Mouse (Mus musculus) intestine, embryonic 16.5 days (tissue): ENCODE results near the gene Wdr66. TPM values are rescaled to one million over a fixed set of nuclear protein-coding genes. Genes with fewer than 3 reads are reported as not detected.
A peak's percentile ranks its signal among the peaks of the same experiment; 100 is the strongest.

Experiments used
- ATAC-seq: fragments of 200-750 bp; cut with Nextera tagmentation; 2 replicates; pipeline ENCODE4 v1.8.0; 2017; ENCODE audit warnings: moderate TSS enrichment, moderate library complexity
- H3K27ac ChIP-seq: fragments of 300-500 bp; sonication (generic); 2 replicates; pipeline ENCODE4 v1.5.1; 2014; ENCODE audit warnings: mild to moderate bottlenecking, low read length
- H3K27me3 ChIP-seq: fragments of 300-500 bp; sonication (generic); replicated peaks from 2 replicates; pipeline ENCODE4 v1.6.1; 2014; ENCODE audit warnings: low read length, control low read depth, mixed read lengths; ENCODE audit not compliant: control insufficient read depth, insufficient read depth
- H3K36me3 ChIP-seq: fragments of 300-500 bp; sonication (generic); 2 replicates; pipeline ENCODE4 v1.6.1; 2014; ENCODE audit warnings: low read length, control low read depth; ENCODE audit not compliant: control insufficient read depth, insufficient read depth
- H3K4me1 ChIP-seq: fragments of 300-500 bp; sonication (generic); 2 replicates; pipeline ENCODE4 v1.6.1; 2014; ENCODE audit warnings: low read length, control low read depth, mixed read lengths; ENCODE audit not compliant: control insufficient read depth, insufficient read depth
- H3K4me2 ChIP-seq: fragments of 300-500 bp; sonication (generic); 2 replicates; pipeline ENCODE4 v1.6.1; 2014; ENCODE audit warnings: low read depth, low read length, control low read depth
- H3K4me3 ChIP-seq: fragments of 300-500 bp; sonication (generic); 2 replicates; pipeline ENCODE4 v1.5.1; 2014; ENCODE audit warnings: mild to moderate bottlenecking, low read length
- H3K9ac ChIP-seq: fragments of 300-500 bp; sonication (generic); 2 replicates; pipeline ENCODE4 v1.6.1; 2014; ENCODE audit warnings: low read depth, low read length
- H3K9me3 ChIP-seq: fragments of 300-500 bp; sonication (generic); 2 replicates; pipeline ENCODE4 v1.6.1; 2016; ENCODE audit warnings: low read length, control low read depth; ENCODE audit not compliant: control insufficient read depth
- WGBS: fragments of 180-500 bp; shearing (Covaris S2); extraction: QIAGEN DNeasy Blood & Tissue Kit; methylation state at CpG from one replicate; pipeline ENCODE4 v1.1.7; 2014; 5-methylcytosine and 5-hydroxymethylcytosine counted together
- polyA plus RNA-seq: library from polyadenylated mRNA; unstranded; fragments of >200 nt; fragmentation: Nextera tagmentation; extraction: Ambion mirVana; gene quantifications from 2 replicates; pipeline ENCODE4 v1.2.1, GENCODE M21; 2015

Gene Wdr66
- polyA plus RNA-seq, 1 experiment from 2014 or later: 0.50 TPM

GRCm38 (mm10) chr5:123320136-123320535, 68.2 kb downstream of the Wdr66 start:
- ATAC-seq: no peak

GRCm38 (mm10) chr5:123324242-123324641, 72.3 kb downstream of the Wdr66 start:
- H3K4me2 ChIP-seq: no peak overlapping the region
- no peaks in the 10 kb centered on the region for H3K36me3 ChIP-seq
- H3K4me3 ChIP-seq: no peak overlapping the region
- 0 out of 2 replicates have a peak, but pooled peaks cover 2% of the 10 kb centered on the region for H3K4me1 ChIP-seq
- H3K9me3 ChIP-seq: no peaks in the 10 kb centered on the region
- no peak for ATAC-seq
- no peak overlapping the region for H3K9ac ChIP-seq
- WGBS: 43% methylated on average over 15 of the region's 15 CpGs
- H3K27ac ChIP-seq: no peak overlapping the region
- H3K27me3 ChIP-seq: no peaks in the 10 kb centered on the region

More at GRCm38 (mm10) chr5:123320136-123320535, 68.2 kb downstream of the Wdr66 start:
- Histone ChIP-seq H3K4me3 (no peak overlapping the region), H3K27ac (no peak overlapping the region), H3K4me2 (no peak overlapping the region), H3K9ac (no peak overlapping the region), H3K27me3 (no peaks in the 10 kb centered on the region), H3K36me3 (no peaks in the 10 kb centered on the region), H3K4me1 (peaks cover 10% of the 10 kb centered on the region), H3K9me3 (no peaks in the 10 kb centered on the region)
- WGBS: 93% methylated on average over 3 of the region's 3 CpGs

DNA sequence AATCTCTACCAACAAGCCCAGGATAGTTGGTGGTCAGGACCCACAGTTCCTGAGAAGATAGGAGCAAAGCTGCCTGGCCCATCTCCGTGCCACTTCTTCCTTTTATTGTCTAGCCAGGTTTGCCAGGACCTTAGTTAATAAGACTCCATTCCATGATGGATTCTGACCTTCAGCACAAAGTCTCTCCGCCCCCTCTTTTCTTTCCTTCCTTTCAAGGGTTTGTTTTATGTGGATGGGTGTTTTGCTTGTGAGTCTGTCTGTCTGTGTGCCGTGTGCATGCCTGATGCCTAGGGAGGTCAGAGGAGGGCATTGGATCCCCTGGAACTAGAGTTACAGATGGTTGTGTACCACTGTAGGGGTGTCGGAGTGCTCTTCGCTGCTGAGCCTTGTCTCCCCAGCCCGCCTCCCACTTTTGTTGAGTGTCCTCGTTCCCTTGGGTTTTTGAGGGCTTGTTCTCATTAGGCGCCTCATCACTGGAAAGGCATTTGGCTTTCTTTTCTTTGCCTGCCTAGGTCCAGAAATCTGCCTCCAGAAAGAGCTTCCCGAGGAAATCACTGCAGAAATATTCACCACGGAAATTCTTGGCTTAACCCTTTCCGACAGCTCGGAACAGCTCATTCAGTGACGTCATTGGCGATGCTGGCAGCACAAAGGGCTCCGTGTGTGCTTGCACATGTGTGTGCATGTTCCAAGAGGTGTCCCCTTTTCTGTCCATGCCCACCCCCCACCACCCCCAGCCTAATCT, 74.3 kb downstream of the Wdr66 start:
- peak overlapping the region; percentile 30 for H3K27ac ChIP-seq
- no peaks in the 10 kb centered on the region for H3K27me3 ChIP-seq
- no peak overlapping the region for H3K9ac ChIP-seq
- no peaks in the 10 kb centered on the region for H3K36me3 ChIP-seq
- H3K4me1 ChIP-seq: 0 out of 2 replicates have a peak, but pooled peaks cover 2% of the 10 kb centered on the region
- 59% methylated on average over 15 of the region's 15 CpGs for WGBS
- no peak overlapping the region for H3K4me2 ChIP-seq
- no peak for ATAC-seq
- H3K9me3 ChIP-seq: no peaks in the 10 kb centered on the region
- H3K4me3 ChIP-seq: no peak overlapping the region

DNA sequence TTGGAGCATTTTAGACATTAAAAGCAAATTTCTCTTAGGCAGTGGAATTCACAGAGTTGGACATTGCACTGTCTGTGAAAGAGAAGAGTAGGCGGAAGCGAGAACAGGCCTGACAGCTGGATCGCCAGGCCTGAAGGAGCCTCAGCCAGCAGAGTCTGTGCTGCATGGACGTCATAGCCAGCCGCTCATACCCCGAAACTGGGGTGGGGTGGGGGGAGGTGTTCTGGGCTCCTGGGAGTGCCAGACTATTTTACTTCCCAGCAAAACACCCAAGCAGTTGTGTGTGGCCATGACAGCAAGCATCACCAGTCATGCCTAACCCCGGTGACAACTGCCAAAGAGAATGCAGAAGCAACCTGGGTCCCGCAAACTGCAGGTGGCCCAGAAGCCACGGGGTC, 74.8 kb downstream of the Wdr66 start:
- H3K9ac ChIP-seq: no peak overlapping the region
- H3K4me3 ChIP-seq: no peak overlapping the region
- WGBS: 78% methylated on average over 9 of the region's 9 CpGs

GRCm38 (mm10) chr5:123327686-123328085, 75.8 kb downstream of the Wdr66 start:
- WGBS: 84% methylated on average over 8 of the region's 8 CpGs
- H3K9me3 ChIP-seq: no peaks in the 10 kb centered on the region
- H3K36me3 ChIP-seq: no peaks in the 10 kb centered on the region
- H3K4me2 ChIP-seq: no peak overlapping the region
- 0 out of 2 replicates have a peak, but pooled peaks cover 2% of the 10 kb centered on the region for H3K4me1 ChIP-seq
- H3K27me3 ChIP-seq: no peaks in the 10 kb centered on the region
- no peak overlapping the region for H3K4me3 ChIP-seq
- H3K27ac ChIP-seq: no peak overlapping the region
- ATAC-seq: no peak
- no peak overlapping the region for H3K9ac ChIP-seq

More for the DNA sequence above, 74.8 kb downstream of the Wdr66 start:
- Histone ChIP-seq H3K4me1 (0 out of 2 replicates have a peak, but pooled peaks cover 2% of the 10 kb centered on the region), H3K27me3 (no peaks in the 10 kb centered on the region), H3K4me2 (no peak overlapping the region), H3K27ac (peak overlapping the region; percentile 30), H3K36me3 (no peaks in the 10 kb centered on the region), H3K9me3 (no peaks in the 10 kb centered on the region)
- no peak for ATAC-seq

DNA sequence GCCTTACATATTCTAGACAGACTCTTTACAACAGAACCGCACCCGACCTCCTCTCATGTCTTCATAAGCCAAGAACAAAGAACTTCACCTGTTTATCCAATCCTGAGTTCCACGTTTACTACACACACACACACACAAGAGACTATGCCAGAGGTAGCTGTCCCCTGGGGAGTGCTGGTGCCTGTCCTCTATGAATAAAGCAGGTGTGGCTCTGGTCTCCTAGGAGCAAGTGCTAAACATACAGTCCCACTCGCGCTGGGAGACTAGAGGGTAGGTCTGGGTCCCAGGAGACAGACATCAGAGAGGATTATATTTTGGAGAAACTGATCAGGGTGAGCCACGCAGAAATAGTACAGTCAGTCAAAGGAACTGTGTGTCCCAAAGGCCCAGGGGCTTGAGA, 81.7 kb downstream of the Wdr66 start:
- no peaks in the 10 kb centered on the region for H3K27me3 ChIP-seq
- no peaks in the 10 kb centered on the region for H3K9me3 ChIP-seq
- H3K4me2 ChIP-seq: no peak overlapping the region
- no peaks in the 10 kb centered on the region for H3K36me3 ChIP-seq
- WGBS: 78% methylated on average over 6 of the region's 6 CpGs
- no peak overlapping the region for H3K4me3 ChIP-seq
- H3K4me1 ChIP-seq: no peaks in the 10 kb centered on the region
- H3K9ac ChIP-seq: no peak overlapping the region
- ATAC-seq: no peak
- H3K27ac ChIP-seq: no peak overlapping the region

DNA sequence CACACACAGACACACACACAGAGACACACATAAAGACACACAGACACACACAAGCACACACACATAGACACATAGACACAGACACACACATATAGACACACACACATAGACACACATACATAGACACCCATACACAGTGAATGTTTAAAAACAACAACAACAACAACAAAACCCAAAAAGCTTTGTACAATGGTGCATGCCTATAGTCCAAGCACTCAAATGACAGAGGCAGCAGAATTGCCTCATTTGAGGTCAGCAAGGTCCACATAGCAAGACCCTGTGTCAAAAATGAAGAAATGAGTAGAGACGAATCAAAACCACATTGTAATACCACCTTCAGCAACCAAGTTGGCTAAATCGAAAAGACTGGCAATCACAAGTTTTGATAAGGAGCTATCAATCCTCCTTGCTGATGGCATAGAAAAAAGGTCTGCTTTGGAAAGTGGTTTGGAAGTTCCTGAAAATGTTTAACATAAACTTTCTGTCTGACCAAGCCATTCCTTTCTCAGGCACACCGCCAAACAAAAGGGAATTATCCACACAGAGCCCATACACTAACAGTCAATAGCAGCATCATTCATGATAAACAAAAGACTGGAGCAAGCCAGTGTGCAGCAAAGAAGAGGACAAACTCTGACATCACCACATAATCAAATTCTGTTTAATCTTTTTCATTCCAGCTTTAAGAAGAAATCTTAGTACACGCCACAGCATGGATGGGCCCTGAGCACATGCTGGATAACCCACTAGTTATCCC, 84.5 kb downstream of the Wdr66 start:
- no peaks in the 10 kb centered on the region for H3K27me3 ChIP-seq
- H3K4me3 ChIP-seq: no peak overlapping the region
- WGBS: 63% methylated on average over 4 of the region's 4 CpGs
- no peaks in the 10 kb centered on the region for H3K9me3 ChIP-seq
- no peak overlapping the region for H3K27ac ChIP-seq
- H3K36me3 ChIP-seq: no peaks in the 10 kb centered on the region
- no peak overlapping the region for H3K4me2 ChIP-seq
- H3K4me1 ChIP-seq: no peaks in the 10 kb centered on the region
- H3K9ac ChIP-seq: no peak overlapping the region
- no peak for ATAC-seq

GRCm38 (mm10) chr5:123338463-123338862, 86.6 kb downstream of the Wdr66 start:
- no peak overlapping the region for H3K4me2 ChIP-seq
- no peak overlapping the region for H3K27ac ChIP-seq
- no peak for ATAC-seq
- 65% methylated on average over 3 of the region's 3 CpGs for WGBS
- no peak overlapping the region for H3K4me3 ChIP-seq
- no peaks in the 10 kb centered on the region for H3K27me3 ChIP-seq
- peaks cover 2% of the 10 kb centered on the region for H3K4me1 ChIP-seq
- H3K36me3 ChIP-seq: no peaks in the 10 kb centered on the region
- H3K9ac ChIP-seq: no peak overlapping the region
- H3K9me3 ChIP-seq: no peaks in the 10 kb centered on the region

GRCm38 (mm10) chr5:123343707-123344627, 92.1 kb downstream of the Wdr66 start, which contains the start of gene Bcl7a:
Bcl7a (plus strand) TSS chr5:123343834.
- peak; percentile 85 for ATAC-seq
- H3K36me3 ChIP-seq: no peaks in the 10 kb centered on the region
- peak within 1 kb of the TSS; percentile 96 for H3K9ac ChIP-seq
- H3K27me3 ChIP-seq: no peaks in the 10 kb centered on the region
- H3K4me2 ChIP-seq: peak within 1 kb of the TSS; percentile 79
- H3K27ac ChIP-seq: peak within 1 kb of the TSS; percentile 97
- H3K9me3 ChIP-seq: no peaks in the 10 kb centered on the region
- H3K4me1 ChIP-seq: peaks cover 17% of the 10 kb centered on the region
- peak within 1 kb of the TSS; percentile 89 for H3K4me3 ChIP-seq
- WGBS: 1% methylated on average over 65 of the region's 69 CpGs
